Mouse (Mus musculus) CH12.LX (cell line): ENCODE measurements around the gene Nrros. TPM values are rescaled to one million over a fixed set of nuclear protein-coding genes. Genes with fewer than 3 reads are reported as not detected.

Experiments used
- DNase-seq: peaks from one replicate; pipeline ENCODE4 v3.0.0-alpha.2; 2013; ENCODE audit errors: extremely low read depth
- H3K27ac ChIP-seq: 2 replicates; pipeline ENCODE4 v1.5.1; 2012; ENCODE audit warnings: low read depth, mild to moderate bottlenecking, control low read depth, moderate library complexity; ENCODE audit not compliant: insufficient read depth
- H3K27me3 ChIP-seq: replicated peaks from 2 replicates; pipeline ENCODE3; 2012; ENCODE audit warnings: inconsistent platforms
- H3K36me3 ChIP-seq, 2 experiments: replicated peaks in 1 of 2; 2 replicates each; pipeline versions ENCODE3 to v1.6.1; 2012; ENCODE audit warnings: inconsistent platforms in 1 of 2, low read length in 1 of 2, mild to moderate bottlenecking in 1 of 2, mixed read lengths in 1 of 2, moderate library complexity in 1 of 2; ENCODE audit not compliant: control insufficient read depth in 1 of 2, insufficient read depth in 1 of 2
- H3K4me1 ChIP-seq, 2 experiments: 2 replicates each; pipeline ENCODE4 v1.6.1; 2012; ENCODE audit warnings: inconsistent platforms in 1 of 2, moderate library complexity in 1 of 2; ENCODE audit not compliant: insufficient read depth in 2 of 2, control insufficient read depth in 1 of 2
- H3K4me2 ChIP-seq: 2 replicates; pipeline ENCODE4 v1.6.1; 2012; ENCODE audit warnings: low read depth, mild to moderate bottlenecking, control low read depth; ENCODE audit not compliant: poor library complexity, insufficient read depth, severe bottlenecking
- H3K4me3 ChIP-seq, 3 experiments: fragments of 150-350 bp in 1 of 3; sonication (generic) in 1 of 3; replicated peaks in 1 of 3; 2 replicates each; pipeline versions ENCODE3 to v1.5.1; 2011 to 2012; ENCODE audit warnings: low read depth in 2 of 3, low read length in 2 of 3, mild to moderate bottlenecking in 2 of 3, moderate library complexity in 2 of 3, control low read depth in 1 of 3, improper control_type of control experiment in 1 of 3, inconsistent platforms in 1 of 3, mixed read lengths in 1 of 3; ENCODE audit not compliant: poor library complexity in 1 of 3
- H3K79me2 ChIP-seq: replicated peaks from 2 replicates; pipeline ENCODE4 v1.6.1; 2012; ENCODE audit warnings: mild to moderate bottlenecking, moderate library complexity; ENCODE audit not compliant: control insufficient read depth, poor library complexity, insufficient read depth, severe bottlenecking; ENCODE audit errors: extremely low read depth
- H3K9ac ChIP-seq: 2 replicates; pipeline ENCODE4 v1.6.1; 2012; ENCODE audit warnings: low read depth, mild to moderate bottlenecking, control low read depth, moderate library complexity; ENCODE audit not compliant: insufficient read depth
- H3K9me3 ChIP-seq: replicated peaks from 2 replicates; pipeline ENCODE3; 2012; ENCODE audit warnings: low read length, inconsistent platforms, mixed read lengths
- BHLHE40 ChIP-seq: IDR thresholded peaks from 2 replicates; pipeline ENCODE4 v1.6.1; 2011; ENCODE audit warnings: mild to moderate bottlenecking, low read depth, low read length, improper control_type of control experiment
- CHD1 ChIP-seq: IDR thresholded peaks from 2 replicates; pipeline ENCODE4 v1.6.1; 2012; ENCODE audit warnings: low read depth, low read length, improper control_type of control experiment, inconsistent platforms
- CHD2 ChIP-seq: IDR thresholded peaks from 2 replicates; pipeline ENCODE4 v1.6.1; 2011; ENCODE audit warnings: low read length, improper control_type of control experiment
- CTCF ChIP-seq, 2 experiments: IDR thresholded peaks in 1 of 2; conservative IDR thresholded peaks in 1 of 2; 2 replicates each; pipeline ENCODE4 v1.5.1; 2011 to 2012; ENCODE audit warnings: low read depth in 2 of 2, low read length in 2 of 2, improper control_type of control experiment in 1 of 2, inconsistent platforms in 1 of 2, mild to moderate bottlenecking in 1 of 2, moderate library complexity in 1 of 2
- E2F4 ChIP-seq: IDR thresholded peaks from 2 replicates; pipeline ENCODE4 v1.6.1; 2011; ENCODE audit warnings: low read depth, low read length, improper control_type of control experiment; ENCODE audit not compliant: insufficient replicate concordance
- ELF1 ChIP-seq: IDR thresholded peaks from 2 replicates; pipeline ENCODE4 v1.6.1; 2014; ENCODE audit warnings: low read depth, mild to moderate bottlenecking, inconsistent platforms, low read length, improper control_type of control experiment
- EP300 ChIP-seq: IDR thresholded peaks from 2 replicates; pipeline ENCODE4 v1.6.1; 2011; ENCODE audit warnings: low read length, improper control_type of control experiment
- ETS1 ChIP-seq: conservative IDR thresholded peaks from 2 replicates; pipeline ENCODE4 v1.6.1; 2012; ENCODE audit warnings: low read depth, mild to moderate bottlenecking, inconsistent platforms, low read length, improper control_type of control experiment, moderate library complexity
- GABPA ChIP-seq: IDR thresholded peaks from 2 replicates; pipeline ENCODE4 v1.6.1; 2012; ENCODE audit warnings: low read depth, low read length, improper control_type of control experiment, inconsistent platforms; ENCODE audit not compliant: insufficient replicate concordance
- HCFC1 ChIP-seq: IDR thresholded peaks from 2 replicates; pipeline ENCODE4 v1.6.1; 2012; ENCODE audit warnings: low read depth, mild to moderate bottlenecking, inconsistent platforms, low read length, improper control_type of control experiment
- IRF4 ChIP-seq: IDR thresholded peaks from 2 replicates; pipeline ENCODE4 v1.6.1; 2014; ENCODE audit warnings: low read depth, mild to moderate bottlenecking, inconsistent platforms, low read length, improper control_type of control experiment
- JUN ChIP-seq: IDR thresholded peaks from 2 replicates; pipeline ENCODE4 v1.6.1; 2011; ENCODE audit warnings: low read depth, mild to moderate bottlenecking, low read length, improper control_type of control experiment, moderate library complexity; ENCODE audit not compliant: insufficient read depth
- JUND ChIP-seq: conservative IDR thresholded peaks from 2 replicates; pipeline ENCODE4 v1.6.1; 2011; ENCODE audit warnings: low read depth, low read length, improper control_type of control experiment
- KAT2A ChIP-seq: IDR thresholded peaks from 2 replicates; pipeline ENCODE4 v1.6.1; 2012; ENCODE audit warnings: low read length, improper control_type of control experiment, inconsistent platforms; ENCODE audit not compliant: insufficient replicate concordance
- MAFK ChIP-seq: IDR thresholded peaks from 2 replicates; pipeline ENCODE4 v1.6.1; 2011; ENCODE audit warnings: low read length, improper control_type of control experiment; ENCODE audit not compliant: insufficient replicate concordance
- MAX ChIP-seq: IDR thresholded peaks from 2 replicates; pipeline ENCODE4 v1.6.1; 2011; ENCODE audit warnings: low read length, improper control_type of control experiment
- MAZ ChIP-seq: IDR thresholded peaks from 2 replicates; pipeline ENCODE4 v1.6.1; 2012; ENCODE audit warnings: low read depth, mild to moderate bottlenecking, inconsistent platforms, low read length, improper control_type of control experiment, moderate library complexity
- MEF2A ChIP-seq: IDR thresholded peaks from 2 replicates; pipeline ENCODE4 v1.6.1; 2014; ENCODE audit warnings: low read depth, mild to moderate bottlenecking, inconsistent platforms, low read length, improper control_type of control experiment, borderline replicate concordance
- MXI1 ChIP-seq: IDR thresholded peaks from 2 replicates; pipeline ENCODE4 v1.6.1; 2011; ENCODE audit warnings: mild to moderate bottlenecking, low read depth, low read length, improper control_type of control experiment
- MYC ChIP-seq: IDR thresholded peaks from 2 replicates; pipeline ENCODE4 v1.6.1; 2011; ENCODE audit warnings: low read depth, mild to moderate bottlenecking, improper control_type of control experiment, low read length
- NELFE ChIP-seq: IDR thresholded peaks from 2 replicates; pipeline ENCODE4 v1.6.1; 2011; ENCODE audit warnings: low read depth, low read length, improper control_type of control experiment
- NRF1 ChIP-seq: IDR thresholded peaks from 2 replicates; pipeline ENCODE4 v1.6.1; 2014; ENCODE audit warnings: low read depth, mild to moderate bottlenecking, inconsistent platforms, low read length, improper control_type of control experiment, moderate library complexity
- PAX5 ChIP-seq: IDR thresholded peaks from 2 replicates; pipeline ENCODE4 v1.6.1; 2012; ENCODE audit warnings: low read length, inconsistent platforms, mixed read lengths
- POLR2A ChIP-seq: IDR thresholded peaks from 2 replicates; pipeline ENCODE4 v1.6.1; 2011; ENCODE audit warnings: low read depth, mild to moderate bottlenecking, improper control_type of control experiment, low read length
- POLR2AphosphoS2 ChIP-seq: IDR thresholded peaks from 2 replicates; pipeline ENCODE4 v1.6.1; 2011; ENCODE audit warnings: low read depth, low read length, improper control_type of control experiment
- RAD21 ChIP-seq: IDR thresholded peaks from 2 replicates; pipeline ENCODE4 v1.6.1; 2011; ENCODE audit warnings: low read depth, mild to moderate bottlenecking, low read length, improper control_type of control experiment, moderate library complexity
- RCOR1 ChIP-seq: conservative IDR thresholded peaks from 2 replicates; pipeline ENCODE4 v1.6.1; 2012; ENCODE audit warnings: low read depth, mild to moderate bottlenecking, inconsistent platforms, low read length, improper control_type of control experiment
- SIN3A ChIP-seq: IDR thresholded peaks from 2 replicates; pipeline ENCODE4 v1.6.1; 2012; ENCODE audit warnings: low read length, improper control_type of control experiment, inconsistent platforms
- SMC3 ChIP-seq: IDR thresholded peaks from 2 replicates; pipeline ENCODE4 v1.6.1; 2011; ENCODE audit warnings: low read depth, low read length, improper control_type of control experiment
- TBP ChIP-seq: conservative IDR thresholded peaks from 2 replicates; pipeline ENCODE4 v1.6.1; 2011; ENCODE audit warnings: low read depth, low read length, improper control_type of control experiment
- TCF12 ChIP-seq: IDR thresholded peaks from 2 replicates; pipeline ENCODE4 v1.6.1; 2014; ENCODE audit warnings: low read depth, mild to moderate bottlenecking, inconsistent platforms, low read length, improper control_type of control experiment
- UBTF ChIP-seq: IDR thresholded peaks from 2 replicates; pipeline ENCODE4 v1.6.1; 2012; ENCODE audit warnings: low read depth, mild to moderate bottlenecking, inconsistent platforms, low read length, improper control_type of control experiment, moderate library complexity
- USF1 ChIP-seq: IDR thresholded peaks from 2 replicates; pipeline ENCODE4 v1.6.1; 2014; ENCODE audit warnings: low read depth, mild to moderate bottlenecking, inconsistent platforms, low read length, improper control_type of control experiment
- USF2 ChIP-seq: conservative IDR thresholded peaks from 2 replicates; pipeline ENCODE4 v1.6.1; 2011; ENCODE audit warnings: low read depth, low read length, improper control_type of control experiment
- ZC3H11A ChIP-seq: IDR thresholded peaks from 2 replicates; pipeline ENCODE4 v1.6.1; 2012; ENCODE audit warnings: low read depth, mild to moderate bottlenecking, inconsistent platforms, low read length, improper control_type of control experiment
- ZKSCAN1 ChIP-seq: IDR thresholded peaks from 2 replicates; pipeline ENCODE4 v1.6.1; 2012; ENCODE audit warnings: low read depth, inconsistent platforms, low read length, improper control_type of control experiment, borderline replicate concordance
- ZMIZ1 ChIP-seq: IDR thresholded peaks from 2 replicates; pipeline ENCODE4 v1.6.1; 2012; ENCODE audit warnings: low read depth, mild to moderate bottlenecking, inconsistent platforms, low read length, improper control_type of control experiment
- ZNF384 ChIP-seq: IDR thresholded peaks from 2 replicates; pipeline ENCODE4 v1.6.1; 2012; ENCODE audit warnings: low read depth, low read length, improper control_type of control experiment, inconsistent platforms
- dilution Hi-C: fragments of 300-500 bp; cut with MboI; formaldehyde crosslinking; loops from 2 replicates; pipeline ENCODE4 v1.14.3; 2020; ENCODE audit warnings: low sequenced_read_pairs; ENCODE audit not compliant: extremely low pct_unique_long_range_greater_than_20kb, extremely low pct_ligation_motif_present
- in situ Hi-C: fragments of 300-500 bp; cut with MboI; formaldehyde crosslinking; loops from 3 replicates; pipeline ENCODE4 v1.14.3; 2019; ENCODE audit warnings: low sequenced_read_pairs, low pct_ligation_motif_present, low pct_unique_long_range_greater_than_20kb, mixed read lengths
- polyA plus RNA-seq: library from polyadenylated mRNA; unstranded; fragments of >175 nt; gene quantifications from 2 replicates; pipeline ENCODE4 v1.2.1, GENCODE M21; 2012; ENCODE audit warnings: low read depth; ENCODE audit not compliant: insufficient read length
- total RNA-seq, 2 experiments: library from RNA; depleted of rRNA; stranded (reverse); fragments of 300-350 nt in 1 of 2; fragments of >200 nt in 1 of 2; gene quantifications; 2 replicates each; pipeline ENCODE4 v1.2.3; 2012 to 2014

Gene Nrros
- total and polyA plus RNA-seq, 3 experiments: 49.6 to 71.0 (median 64.3) TPM

GRCm38 (mm10) chr16:32113541-32114218, 51.7 kb downstream of the Nrros start:
- Histone ChIP-seq H3K4me1 (peaks cover 4 to 49% of the 10 kb centered on the region in 2 experiments; a peak in 3 of 4 replicates), H3K79me2 (no peaks in the 10 kb centered on the region), H3K9me3 (no peaks in the 10 kb centered on the region), H3K27ac (peak overlapping the region; percentile 72)
- no peak for TF ChIP-seq CTCF (conservative IDR thresholded peaks at IDR 0.05 in 1 of 2, IDR thresholded peaks at IDR 0.05 in 1 of 2; ENCODE audit: low read depth in 2 of 2, low read length in 2 of 2)
- TF ChIP-seq NELFE: 0 out of 2 replicates have a peak, but pooled peaks have one; percentile 32
- 0 out of 2 replicates have a peak, but pooled peaks have one; percentile 79 for TF ChIP-seq CHD1
- TF ChIP-seq MXI1: peak; percentile 87; the same call in 1 of the 2 replicates
- peak; percentile 82 for TF ChIP-seq JUN
- TF ChIP-seq ZKSCAN1: no peak
- TF ChIP-seq RAD21: no peak; the same call in 1 of the 2 replicates
- TF ChIP-seq USF2: peak; percentile 83
- no peak; the same call in 1 of the 2 replicates for TF ChIP-seq RCOR1
- peak; percentile 70 for TF ChIP-seq ETS1
- no peak for TF ChIP-seq NRF1
- peak; percentile 59 for TF ChIP-seq SIN3A
- TF ChIP-seq MAZ: no peak
- peak; percentile 69 for TF ChIP-seq MEF2A
- no peak for TF ChIP-seq KAT2A
- TF ChIP-seq IRF4: peak; percentile 89
- TF ChIP-seq ELF1: peak; percentile 59; the same call in 1 of the 2 replicates
- peak; percentile 95 for TF ChIP-seq MAX
- peak; percentile 65 for TF ChIP-seq POLR2A
- no peak; the same call in 1 of the 2 replicates for TF ChIP-seq ZMIZ1
- peak; percentile 94 for TF ChIP-seq MYC
- no peak for TF ChIP-seq TCF12
- no peak for TF ChIP-seq SMC3
- no peak for TF ChIP-seq E2F4
- TF ChIP-seq BHLHE40: peak; percentile 58
- TF ChIP-seq EP300: peak; percentile 92
- TF ChIP-seq POLR2AphosphoS2: no peak
- peak; percentile 65 for TF ChIP-seq JUND
- TF ChIP-seq UBTF: 0 out of 2 replicates have a peak, but pooled peaks have one; percentile 22
- TF ChIP-seq USF1: peak; percentile 74
- TF ChIP-seq PAX5: no peak
- TF ChIP-seq GABPA: no peak
- no peak for TF ChIP-seq MAFK
- no peak for TF ChIP-seq ZNF384
- TF ChIP-seq HCFC1: no peak; the same call in none of the 2 replicates
- no peak for TF ChIP-seq ZC3H11A
- no peak; the same call in 1 of the 2 replicates for TF ChIP-seq TBP
- peak; percentile 39; the same call in 1 of the 2 replicates for TF ChIP-seq CHD2
- TF ChIP-seq, all 38 proteins: peak for 19
- in situ Hi-C loops: loop anchor here (5.0 kb wide), 1 partner anchor 89 kb away; no protein-coding TSS in a partner anchor
- Histone ChIP-seq H3K36me3 (peaks cover 0 to 10% of the 10 kb centered on the region in 2 experiments), H3K27me3 (no peaks in the 10 kb centered on the region), H3K9ac (peak overlapping the region; percentile 5), H3K4me3 (peak overlapping the region in 1 of 3 experiments; percentile 30), H3K4me2 (peak overlapping the region; percentile 53)
- dilution Hi-C loops: no loop called here
- peak; percentile 93 for DNase-seq
